8 mouse cellular contexts compared by ENCODE assay signal in the genomic region with DNA sequence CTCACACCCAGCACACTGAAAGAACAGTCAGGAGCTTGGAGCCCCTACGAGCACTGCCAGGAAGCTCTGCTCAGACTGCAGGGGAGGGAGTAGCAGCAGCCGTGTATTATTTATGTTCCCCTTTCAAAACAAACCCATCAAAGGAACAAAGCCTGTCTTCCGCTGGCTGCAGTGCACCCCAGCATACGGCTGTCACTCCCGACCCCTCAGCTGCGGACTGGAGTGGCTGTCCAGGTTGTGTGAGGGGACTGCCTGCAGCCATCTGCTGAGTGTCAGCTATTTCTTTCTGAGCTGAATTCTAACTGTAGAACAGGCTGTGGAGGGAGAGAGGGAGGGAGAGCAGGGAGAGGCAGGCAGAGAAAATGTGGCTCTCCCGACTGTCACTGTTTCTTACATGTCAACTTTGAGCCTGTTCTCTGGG.
DNase-seq lines count a peak whose midpoint lies in the region; ATAC-seq lines count a peak whose summit lies in the region.

No protein-coding gene starts in this region.

- intact Hi-C loops in heart, postnatal 14 days (cut with DNase I), result no loop called here

- H3K4me2 ChIP-seq in heart, embryonic 13.5 days, result peak overlapping the region; percentile 65
- peak overlapping the region; percentile 49 for H3K4me2 ChIP-seq in hindbrain, embryonic 13.5 days
- H3K4me2 ChIP-seq in stomach, embryonic 15.5 days, result peak overlapping the region; percentile 43

- no peaks in the 10 kb centered on the region for H3K36me3 ChIP-seq in heart, embryonic 13.5 days
- no peaks in the 10 kb centered on the region for H3K36me3 ChIP-seq in hindbrain, embryonic 13.5 days
- H3K36me3 ChIP-seq in megakaryocyte, embryonic 14.5 days (replicated peaks; ENCODE audit: low read length), result no peaks in the 10 kb centered on the region
- no peaks in the 10 kb centered on the region for H3K36me3 ChIP-seq in stomach, embryonic 15.5 days

- no peak for DNase-seq in heart, postnatal 14 days
- peak; percentile 47 for DNase-seq in embryo, embryonic 10.5 days (ENCODE audit: low spot score)
- DNase-seq in thymus, postnatal 36 days, result no peak
- no peak for DNase-seq in spleen, adult 18-20 months

- peak overlapping the region; percentile 80 for H3K27ac ChIP-seq in heart, embryonic 13.5 days (replicated peaks)
- peak overlapping the region; percentile 84 for H3K27ac ChIP-seq in hindbrain, embryonic 13.5 days
- no peak overlapping the region for H3K27ac ChIP-seq in stomach, embryonic 15.5 days

- H3K4me1 ChIP-seq in heart, embryonic 13.5 days, result peaks cover 22% of the 10 kb centered on the region
- peaks cover 39% of the 10 kb centered on the region for H3K4me1 ChIP-seq in hindbrain, embryonic 13.5 days (replicated peaks)
- H3K4me1 ChIP-seq in megakaryocyte, embryonic 14.5 days, result peaks cover 23% of the 10 kb centered on the region
- 0 out of 2 replicates have a peak, but pooled peaks cover 3% of the 10 kb centered on the region for H3K4me1 ChIP-seq in stomach, embryonic 15.5 days

- peak overlapping the region; percentile 75 for H3K9ac ChIP-seq in heart, embryonic 13.5 days
- peak overlapping the region; percentile 67 for H3K9ac ChIP-seq in hindbrain, embryonic 13.5 days
- no peak overlapping the region for H3K9ac ChIP-seq in stomach, embryonic 15.5 days

- no peaks in the 10 kb centered on the region for H3K27me3 ChIP-seq in heart, embryonic 13.5 days (replicated peaks)
- peaks cover 2% of the 10 kb centered on the region; the same call in 1 of the 2 replicates for H3K27me3 ChIP-seq in hindbrain, embryonic 13.5 days
- peaks cover 6% of the 10 kb centered on the region for H3K27me3 ChIP-seq in megakaryocyte, embryonic 14.5 days (replicated peaks)
- 0 out of 2 replicates have a peak, but pooled peaks cover 2% of the 10 kb centered on the region for H3K27me3 ChIP-seq in stomach, embryonic 15.5 days (replicated peaks)

- H3K4me3 ChIP-seq in heart, embryonic 13.5 days, result peak overlapping the region; percentile 38
- peak overlapping the region; percentile 20 for H3K4me3 ChIP-seq in hindbrain, embryonic 13.5 days
- peak overlapping the region; percentile 30 for H3K4me3 ChIP-seq in megakaryocyte, embryonic 14.5 days (replicated peaks)
- 0 out of 2 replicates have a peak overlapping the region, but pooled peaks have one; percentile 14 for H3K4me3 ChIP-seq in stomach, embryonic 15.5 days (replicated peaks)

- ATAC-seq in heart, embryonic 13.5 days (ENCODE audit: extremely low read depth, insufficient number of reproducible peaks, low FRiP score, low TSS enrichment), result no peak
- peak; percentile 72 for ATAC-seq in hindbrain, embryonic 13.5 days (ENCODE audit: low FRiP score)
- peak; percentile 51; the same call in 1 of the 2 replicates for ATAC-seq in stomach, embryonic 15.5 days (ENCODE audit: insufficient read depth, low FRiP score, low read depth)

- 11% methylated on average over 7 of the region's 7 CpGs for WGBS in heart, embryonic 13.5 days
- 6% methylated on average over 7 of the region's 7 CpGs for WGBS in hindbrain, embryonic 13.5 days
- whole genome bisulfite sequencing in stomach, embryonic 15.5 days, result 11% methylated on average over 7 of the region's 7 CpGs

- H3K9me3 ChIP-seq in heart, embryonic 13.5 days, result no peaks in the 10 kb centered on the region
- no peaks in the 10 kb centered on the region for H3K9me3 ChIP-seq in hindbrain, embryonic 13.5 days
- H3K9me3 ChIP-seq in megakaryocyte, embryonic 14.5 days, result peaks cover 3% of the 10 kb centered on the region
- H3K9me3 ChIP-seq in stomach, embryonic 15.5 days, result no peaks in the 10 kb centered on the region
